Mouse (Mus musculus): ENCODE data around the gene Txndc12.

GRCm38 (mm10) chr4:108796701-108797100 lies 37.7 kb upstream of the Txndc12 start:
- TF ChIP-seq CTCF (IDR thresholded peaks at IDR 0.05; ENCODE audit: low read depth, low read length) (no peak), POLR2AphosphoS5 (IDR thresholded peaks at IDR 0.05; ENCODE audit: insufficient replicate concordance, low read depth, low read length) (no peak), GATA1 (IDR thresholded peaks at IDR 0.05; ENCODE audit: borderline replicate concordance, low read length) (no peak), TAL1 (conservative IDR thresholded peaks at IDR 0.05; ENCODE audit: low read depth, low read length) (no peak), GATA2 (IDR thresholded peaks at IDR 0.05; ENCODE audit: borderline replicate concordance, low read depth, low read length) (no peak)

Measured in G1E (cell line).